Mouse (Mus musculus) liver, adult 2 months (tissue): ENCODE data around the gene Ttll13.

Experiments used
- CTCF ChIP-seq: fragments of 200-500 bp; IDR thresholded peaks from 2 replicates; pipeline ENCODE4 v1.5.1; 2011; ENCODE audit warnings: low read depth, low read length, control low read depth
- POLR2A ChIP-seq: fragments of 200-500 bp; IDR thresholded peaks from 2 replicates; pipeline ENCODE4 v1.6.1; 2011; ENCODE audit warnings: low read length, control low read depth; ENCODE audit not compliant: insufficient read depth; ENCODE audit errors: extremely low read depth

GRCm38 (mm10) chr7:80202961-80203360 lies 43.2 kb upstream of the Ttll13 start:
- TF ChIP-seq CTCF = no peak
- no peak for TF ChIP-seq POLR2A
